Mouse (Mus musculus): ENCODE data around the gene Abtb2. TPM values are rescaled to one million over a fixed set of nuclear protein-coding genes. Genes with fewer than 3 reads are reported as not detected.

The Abtb2 gene
- total and polyA plus RNA-seq, 3 experiments, result 0.12 to 0.13 TPM; not detected in 1

DNA sequence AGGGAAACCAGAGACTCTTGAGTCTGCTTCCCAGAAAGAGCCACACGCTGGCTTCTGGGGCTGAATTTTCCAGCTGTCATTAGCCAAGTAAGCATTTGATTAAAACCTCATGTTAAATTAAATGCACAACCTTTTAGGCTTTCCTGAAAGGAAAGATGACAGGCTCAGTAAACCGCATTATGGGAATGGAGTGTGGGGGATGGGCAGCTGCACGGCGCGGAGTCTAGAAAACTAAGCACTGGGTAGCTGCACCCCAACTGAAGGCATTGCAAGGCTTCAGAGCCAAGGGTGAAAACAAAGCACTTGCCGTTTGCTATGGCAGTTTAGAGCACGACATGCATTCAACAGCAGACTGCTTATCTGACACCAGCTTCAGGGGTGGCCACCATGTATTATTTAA lies 2.1 kb downstream of the Abtb2 start:
- Histone ChIP-seq H3K27me3 (ENCODE audit: control insufficient read depth in 1 of 2, insufficient read depth in 2 of 2, low read length in 2 of 2) (peaks cover 0 to 3% of the 10 kb centered on the region in 2 experiments), H3K79me2 (ENCODE audit: control insufficient read depth, insufficient read depth, low read length, poor library complexity) (no peaks in the 10 kb centered on the region), H3K4me3 (ENCODE audit: control insufficient read depth in 1 of 2, insufficient read depth in 1 of 2, low read depth in 2 of 2, low read length in 2 of 2) (no peak overlapping the region), H3K27ac (ENCODE audit: control insufficient read depth, low read depth, low read length) (no peak overlapping the region), H3K4me1 (ENCODE audit: control insufficient read depth in 1 of 2, insufficient read depth in 2 of 2, low read length in 2 of 2) (no peaks in the 10 kb centered on the region), H3K9ac (ENCODE audit: control insufficient read depth, low read depth, low read length, poor library complexity, severe bottlenecking) (no peak overlapping the region), H3K36me3 (ENCODE audit: control insufficient read depth in 1 of 2, insufficient read depth in 2 of 2, low read length in 2 of 2) (no peaks in the 10 kb centered on the region), H3K9me3 (replicated peaks; ENCODE audit: insufficient read depth, low read length) (no peaks in the 10 kb centered on the region)
- no peak for DNase-seq (ENCODE audit: low read depth, low spot score)
- TF ChIP-seq KAT2A (conservative IDR thresholded peaks at IDR 0.05; ENCODE audit: low read depth, low read length) (no peak), POLR2A (IDR thresholded peaks at IDR 0.05; ENCODE audit: control insufficient read depth in 1 of 2, insufficient read depth in 1 of 2, low read depth in 1 of 2, low read length in 2 of 2, poor library complexity in 1 of 2) (no peak), RCOR1 (IDR thresholded peaks at IDR 0.05; ENCODE audit: low read depth, low read length) (no peak), HCFC1 (IDR thresholded peaks at IDR 0.05; ENCODE audit: low read depth, low read length) (no peak), TCF12 (IDR thresholded peaks at IDR 0.05; ENCODE audit: low read depth, low read length) (no peak), CHD1 (IDR thresholded peaks at IDR 0.05; ENCODE audit: low read depth, low read length) (no peak), JUND (IDR thresholded peaks at IDR 0.05; ENCODE audit: low read depth, low read length) (no peak), ZC3H11A (IDR thresholded peaks at IDR 0.05; ENCODE audit: low read depth, low read length) (no peak), EP300 (IDR thresholded peaks at IDR 0.05; ENCODE audit: low read depth in 1 of 2, low read length in 2 of 2) (no peak), ZMIZ1 (IDR thresholded peaks at IDR 0.05; ENCODE audit: low read depth, low read length) (no peak), GABPA (IDR thresholded peaks at IDR 0.05; ENCODE audit: low read depth, low read length) (no peak)

- Histone ChIP-seq H3K4me3 (ENCODE audit: control insufficient read depth in 1 of 2, insufficient read depth in 1 of 2, low read depth in 2 of 2, low read length in 2 of 2) (no peak overlapping the region), H3K9me3 (replicated peaks; ENCODE audit: insufficient read depth, low read length) (no peaks in the 10 kb centered on the region), H3K27me3 (ENCODE audit: control insufficient read depth in 1 of 2, insufficient read depth in 2 of 2, low read length in 2 of 2) (peaks cover 0 to 2% of the 10 kb centered on the region in 2 experiments; a peak in 3 of 4 replicates), H3K9ac (ENCODE audit: control insufficient read depth, low read depth, low read length, poor library complexity, severe bottlenecking) (no peak overlapping the region), H3K4me1 (ENCODE audit: control insufficient read depth in 1 of 2, insufficient read depth in 2 of 2, low read length in 2 of 2) (no peaks in the 10 kb centered on the region), H3K79me2 (ENCODE audit: control insufficient read depth, insufficient read depth, low read length, poor library complexity) (no peaks in the 10 kb centered on the region), H3K36me3 (ENCODE audit: control insufficient read depth in 1 of 2, insufficient read depth in 2 of 2, low read length in 2 of 2) (no peaks in the 10 kb centered on the region), H3K27ac (ENCODE audit: control insufficient read depth, low read depth, low read length) (no peak overlapping the region)
- no peak for DNase-seq (ENCODE audit: low read depth, low spot score)
- no peak for TF ChIP-seq BHLHE40 (IDR thresholded peaks at IDR 0.05; ENCODE audit: borderline replicate concordance, low read depth, low read length)
- no peak for TF ChIP-seq ETS1 (IDR thresholded peaks at IDR 0.05; ENCODE audit: low read depth, low read length)
- TF ChIP-seq CTCF (IDR thresholded peaks at IDR 0.05 in 2 of 3, conservative IDR thresholded peaks at IDR 0.05 in 1 of 3; ENCODE audit: control insufficient read depth in 1 of 3, insufficient read depth in 1 of 3, low read depth in 2 of 3, low read length in 3 of 3, poor library complexity in 1 of 3, severe bottlenecking in 1 of 3), result no peak
- no peak for TF ChIP-seq MYB (IDR thresholded peaks at IDR 0.05; ENCODE audit: low read depth, low read length)
- no peak for TF ChIP-seq MYC (IDR thresholded peaks at IDR 0.05; ENCODE audit: low read depth, low read length)
- TF ChIP-seq CHD1 (IDR thresholded peaks at IDR 0.05; ENCODE audit: low read depth, low read length), result no peak
- TF ChIP-seq SMC3 (IDR thresholded peaks at IDR 0.05; ENCODE audit: low read depth, low read length), result no peak
- TF ChIP-seq TBP (IDR thresholded peaks at IDR 0.05; ENCODE audit: low read depth, low read length), result no peak
- TF ChIP-seq ZMIZ1 (IDR thresholded peaks at IDR 0.05; ENCODE audit: low read depth, low read length), result no peak
- TF ChIP-seq KAT2A (conservative IDR thresholded peaks at IDR 0.05; ENCODE audit: low read depth, low read length), result no peak
- no peak for TF ChIP-seq MAFK (IDR thresholded peaks at IDR 0.05; ENCODE audit: borderline replicate concordance, low read depth, low read length)
- no peak for TF ChIP-seq TAL1 (IDR thresholded peaks at IDR 0.05; ENCODE audit: low read length)
- no peak for TF ChIP-seq USF2 (IDR thresholded peaks at IDR 0.05; ENCODE audit: borderline replicate concordance in 1 of 2, insufficient read depth in 1 of 2, low read depth in 1 of 2, low read length in 2 of 2)
- TF ChIP-seq NRF1 (IDR thresholded peaks at IDR 0.05; ENCODE audit: insufficient read depth, low read depth, low read length, poor library complexity, severe bottlenecking), result no peak
- TF ChIP-seq UBTF (IDR thresholded peaks at IDR 0.05; ENCODE audit: borderline replicate concordance, insufficient read depth, low read depth, low read length), result no peak
- TF ChIP-seq POLR2A (IDR thresholded peaks at IDR 0.05; ENCODE audit: control insufficient read depth in 1 of 2, insufficient read depth in 1 of 2, low read depth in 1 of 2, low read length in 2 of 2, poor library complexity in 1 of 2), result no peak
Measured at GRCm38 (mm10) chr2:103569716-103570115, 3.6 kb downstream of the Abtb2 start.

Measured in MEL (cell line).